Mouse (Mus musculus) spleen, postnatal 10 days (tissue): ENCODE data around the gene Lrrc8a.

Experiments used
- DNase-seq, 2 experiments: peaks; one replicate each; pipeline ENCODE4 v3.0.0; 2021 to 2022; ENCODE audit warnings: low spot score in 2 of 2

Lrrc8a gene

GRCm38 (mm10) chr2:30238906-30239465 lies 1.5 kb downstream of the Lrrc8a start:
- no peak for DNase-seq

- peak; percentile 50 to 75 for DNase-seq
These were observed 2.3 kb downstream of the Lrrc8a start for GRCm38 (mm10) chr2:30239777-30240176.

- DNase-seq = no peak
These were observed 2.8 kb downstream of the Lrrc8a start, which contains the start of gene Gm28035 for GRCm38 (mm10) chr2:30240267-30240666. Gene Gm28035 (plus strand): TSS chr2:30240567.

GRCm38 (mm10) chr2:30242509-30242908 lies 5.0 kb downstream of the Lrrc8a start:
- DNase-seq = no peak

- no peak for DNase-seq
These were observed 5.9 kb downstream of the Lrrc8a start for GRCm38 (mm10) chr2:30243391-30243790.

- DNase-seq = no peak
These were observed 7.2 kb downstream of the Lrrc8a start for GRCm38 (mm10) chr2:30244595-30245178.

GRCm38 (mm10) chr2:30247036-30247435 lies 9.5 kb downstream of the Lrrc8a start:
- DNase-seq = no peak

GRCm38 (mm10) chr2:30247681-30248080 lies 10.2 kb downstream of the Lrrc8a start:
- no peak for DNase-seq

- DNase-seq = no peak
These were observed 11.7 kb downstream of the Lrrc8a start for GRCm38 (mm10) chr2:30249182-30249581.

- DNase-seq = no peak
These were observed 12.9 kb downstream of the Lrrc8a start for GRCm38 (mm10) chr2:30250166-30251128.

- DNase-seq = peak; percentile 40 to 78
These were observed 14.0 kb downstream of the Lrrc8a start for GRCm38 (mm10) chr2:30251417-30252104.

GRCm38 (mm10) chr2:30252521-30252920 lies 15.0 kb downstream of the Lrrc8a start:
- DNase-seq = no peak

- no peak for DNase-seq
These were observed 16.3 kb downstream of the Lrrc8a start for GRCm38 (mm10) chr2:30253809-30254208.

GRCm38 (mm10) chr2:30255631-30256395 lies 18.3 kb downstream of the Lrrc8a start:
- DNase-seq = no peak

- no peak for DNase-seq
These were observed 19.3 kb downstream of the Lrrc8a start for GRCm38 (mm10) chr2:30256616-30257350.

GRCm38 (mm10) chr2:30257699-30258460 lies 20.4 kb downstream of the Lrrc8a start:
- DNase-seq = no peak

- DNase-seq = no peak
These were observed 21.1 kb downstream of the Lrrc8a start for GRCm38 (mm10) chr2:30258600-30258999.

GRCm38 (mm10) chr2:30259131-30260064 lies 21.9 kb downstream of the Lrrc8a start:
- DNase-seq = no peak
